Mouse (Mus musculus) heart, adult 2 months (tissue): ENCODE results near the gene Klhl25.

Source experiments
- CTCF ChIP-seq: fragments of 200-600 bp; IDR thresholded peaks from 2 replicates; pipeline ENCODE4 v1.8.1; 2022; ENCODE audit warnings: antibody characterized with exemption, mild to moderate bottlenecking, moderate library complexity
- EP300 ChIP-seq: fragments of 200-500 bp; IDR thresholded peaks from 2 replicates; pipeline ENCODE4 v1.6.1; 2011; ENCODE audit warnings: low read depth, low read length, control low read depth; ENCODE audit not compliant: insufficient read depth
- POLR2A ChIP-seq: fragments of 200-500 bp; IDR thresholded peaks from 2 replicates; pipeline ENCODE4 v1.6.1; 2011; ENCODE audit warnings: mild to moderate bottlenecking, low read depth, low read length, control low read depth; ENCODE audit not compliant: insufficient read depth

DNA sequence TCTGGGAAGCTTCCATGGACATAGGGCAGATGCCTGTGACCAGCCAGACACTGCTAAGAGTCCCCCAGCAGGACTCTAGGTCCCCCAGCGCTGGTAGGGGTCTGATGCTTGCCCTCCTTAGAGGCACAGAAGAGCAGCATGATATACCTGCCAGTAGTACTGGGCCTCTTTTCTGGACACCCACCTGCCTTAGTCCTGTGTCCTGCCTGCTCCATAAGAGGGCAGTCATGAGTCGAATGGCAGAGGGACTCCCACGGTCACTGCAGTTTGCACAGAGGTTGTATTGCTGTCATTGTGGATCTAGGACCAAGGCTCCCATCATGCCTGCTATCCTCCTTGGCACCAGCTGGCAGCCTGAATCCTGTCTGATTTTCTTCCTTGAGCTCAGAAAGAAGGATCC lies 25.1 kb downstream of the Klhl25 start:
- TF ChIP-seq EP300 (no peak), POLR2A (no peak), CTCF (peak; percentile 52)
